Mouse (Mus musculus) ES-E14 (cell line): Measurements from ENCODE around the gene Bicra. TPM values are rescaled to one million over a fixed set of nuclear protein-coding genes. Genes with fewer than 3 reads are reported as not detected.
A peak's percentile ranks its signal among the peaks of the same experiment; 100 is the strongest.

ENCODE experiments used
- DNase-seq: peaks from one replicate; pipeline ENCODE4 v3.0.0-alpha.2; 2013; ENCODE audit warnings: low read depth, low spot score
- H3K27ac ChIP-seq: 2 replicates; pipeline ENCODE4 v1.5.1; 2012; ENCODE audit warnings: low read depth, mild to moderate bottlenecking, low read length, moderate library complexity, mixed read lengths; ENCODE audit not compliant: poor library complexity, insufficient read depth, severe bottlenecking
- H3K36me3 ChIP-seq: 2 replicates; pipeline ENCODE4 v1.6.1; 2012; ENCODE audit warnings: mild to moderate bottlenecking, low read length, moderate library complexity, mixed read lengths; ENCODE audit not compliant: control insufficient read depth, poor library complexity, insufficient read depth, severe bottlenecking
- H3K4me1 ChIP-seq, 2 experiments: fragments of 150-350 bp in 1 of 2; sonication (generic) in 1 of 2; 2 replicates each; pipeline ENCODE4 v1.6.1; 2012; ENCODE audit warnings: low read length in 2 of 2, mild to moderate bottlenecking in 1 of 2, mixed read lengths in 1 of 2; ENCODE audit not compliant: control insufficient read depth in 2 of 2, insufficient read depth in 2 of 2, poor library complexity in 1 of 2
- H3K4me3 ChIP-seq, 2 experiments: fragments of 150-350 bp in 1 of 2; sonication (generic) in 1 of 2; 2 replicates each; pipeline ENCODE4 v1.5.1; 2012; ENCODE audit warnings: low read length in 2 of 2, low read depth in 1 of 2, mild to moderate bottlenecking in 1 of 2, mixed read lengths in 1 of 2; ENCODE audit not compliant: insufficient read depth in 1 of 2, poor library complexity in 1 of 2, severe bottlenecking in 1 of 2
- H3K9ac ChIP-seq: 2 replicates; pipeline ENCODE4 v1.6.1; 2012; ENCODE audit warnings: low read depth, mild to moderate bottlenecking, low read length, mixed read lengths; ENCODE audit not compliant: poor library complexity, insufficient read depth, severe bottlenecking
- H3K9me3 ChIP-seq: fragments of 150-350 bp; sonication (generic); 2 replicates; pipeline ENCODE4 v1.6.1; 2012; ENCODE audit warnings: low read depth, mild to moderate bottlenecking, low read length; ENCODE audit not compliant: control insufficient read depth, insufficient read depth
- CHD2 ChIP-seq: IDR thresholded peaks from 2 replicates; pipeline ENCODE4 v1.6.1; 2014; ENCODE audit warnings: mild to moderate bottlenecking, low read depth, low read length, inconsistent platforms
- HCFC1 ChIP-seq: IDR thresholded peaks from 2 replicates; pipeline ENCODE4 v1.6.1; 2012; ENCODE audit warnings: low read length, inconsistent platforms, borderline replicate concordance; ENCODE audit not compliant: insufficient read depth
- MAFK ChIP-seq: IDR thresholded peaks from 2 replicates; pipeline ENCODE4 v1.6.1; 2014; ENCODE audit warnings: mild to moderate bottlenecking, low read depth, low read length, inconsistent platforms; ENCODE audit not compliant: insufficient read depth
- ZC3H11A ChIP-seq: IDR thresholded peaks from 2 replicates; pipeline ENCODE4 v1.6.1; 2012; ENCODE audit warnings: low read depth, mild to moderate bottlenecking, inconsistent platforms, low read length, borderline replicate concordance
- ZNF384 ChIP-seq: IDR thresholded peaks from 2 replicates; pipeline ENCODE4 v1.6.1; 2012; ENCODE audit warnings: low read depth, low read length, inconsistent platforms
- in situ Hi-C, 2 experiments: fragments of 600-800 bp; cut with MboI; formaldehyde crosslinking; loops; one replicate each; pipeline ENCODE4 v1.15.1; 2025; ENCODE audit warnings: low sequenced_read_pairs in 2 of 2, inconsistent platforms in 1 of 2; ENCODE audit not compliant: unreplicated experiment in 2 of 2
- total RNA-seq: library from RNA; depleted of rRNA; stranded (reverse); fragments of 300-350 nt; gene quantifications from 2 replicates; pipeline ENCODE4 v1.2.3, GENCODE M21; 2012

Bicra gene
- total RNA-seq, 1 experiment = 3.6 TPM

GRCm38 (mm10) chr7:16050600-16050999 lies 2.9 kb upstream of the Bicra start:
- Histone ChIP-seq H3K27ac (no peak overlapping the region), H3K9me3 (no peaks in the 10 kb centered on the region), H3K36me3 (no peaks in the 10 kb centered on the region), H3K4me3 (no peak overlapping the region), H3K4me1 (peaks cover 3 to 5% of the 10 kb centered on the region in 2 experiments; a peak in 2 of 4 replicates), H3K9ac (no peak overlapping the region)
- TF ChIP-seq MAFK (no peak), HCFC1 (no peak), ZNF384 (no peak), CHD2 (no peak), ZC3H11A (no peak)
- in situ Hi-C loops = no loop called here
- no peak for DNase-seq

DNA sequence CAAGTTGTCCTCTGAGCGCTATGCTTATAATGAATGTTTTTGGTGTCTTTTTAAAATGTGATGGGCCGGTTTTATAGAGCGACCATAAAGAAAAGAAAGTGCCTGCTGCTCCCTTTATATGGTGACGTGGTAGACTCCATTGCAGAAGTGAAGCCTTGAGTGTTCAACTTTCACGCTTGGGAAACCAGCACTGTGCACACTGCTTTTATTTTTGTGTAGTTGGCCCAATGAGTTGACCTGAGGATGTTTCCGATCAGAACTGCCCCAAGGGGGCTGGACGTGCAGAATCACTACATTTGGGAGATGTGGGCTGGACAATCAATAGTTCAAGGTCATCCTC lies 1.8 kb upstream of the Bicra start:
- no peaks in the 10 kb centered on the region for H3K9me3 ChIP-seq
- in situ Hi-C loops = no loop called here
- no peak overlapping the region for H3K27ac ChIP-seq
- TF ChIP-seq ZC3H11A = no peak
- DNase-seq = no peak
- peak overlapping the region; percentile 81 to 83; a peak in 2 of 4 replicates for H3K4me3 ChIP-seq
- H3K4me1 ChIP-seq = peaks cover 5 to 11% of the 10 kb centered on the region in 2 experiments; a peak in 3 of 4 replicates
- H3K9ac ChIP-seq = no peak overlapping the region
- H3K36me3 ChIP-seq = no peaks in the 10 kb centered on the region

GRCm38 (mm10) chr7:16048675-16049575 lies 1.2 kb upstream of the Bicra start:
- no peaks in the 10 kb centered on the region for H3K36me3 ChIP-seq
- no peak for DNase-seq
- no peak for TF ChIP-seq HCFC1
- no peak for TF ChIP-seq MAFK
- no peak for TF ChIP-seq CHD2
- TF ChIP-seq ZNF384 = no peak
- TF ChIP-seq ZC3H11A = no peak
- H3K27ac ChIP-seq = no peak overlapping the region
- peak overlapping the region; percentile 81 to 83 for H3K4me3 ChIP-seq
- H3K4me1 ChIP-seq = peaks cover 7 to 13% of the 10 kb centered on the region in 2 experiments; a peak in 3 of 4 replicates
- H3K9me3 ChIP-seq = no peaks in the 10 kb centered on the region
- in situ Hi-C loops = no loop called here
- H3K9ac ChIP-seq = peak overlapping the region; percentile 88

DNA sequence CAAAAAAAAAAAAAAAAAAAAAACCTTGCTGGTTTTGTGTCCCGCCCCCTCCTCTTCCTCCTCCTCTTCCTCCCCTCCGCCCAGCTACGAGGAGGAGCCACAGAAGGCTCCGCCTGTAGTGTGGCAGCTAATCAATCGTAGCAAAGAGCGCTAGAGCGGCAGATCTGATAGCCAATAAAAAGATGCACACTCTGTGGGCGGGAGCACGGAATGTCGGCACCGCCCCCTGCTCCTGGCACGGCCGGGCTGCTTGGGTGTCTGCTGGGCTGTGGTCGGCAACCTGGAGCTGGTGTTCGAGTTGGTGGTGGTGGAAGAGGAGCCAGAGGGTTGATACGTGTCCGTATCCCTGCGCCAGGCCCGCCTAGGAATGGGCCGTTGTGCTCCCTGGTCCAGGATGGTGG lies 443 bp upstream of the Bicra start:
- no peak overlapping the region for H3K27ac ChIP-seq
- in situ Hi-C loops = no loop called here
- no peaks in the 10 kb centered on the region for H3K36me3 ChIP-seq
- peak overlapping the region; percentile 81 to 85 for H3K4me3 ChIP-seq
- no peaks in the 10 kb centered on the region for H3K9me3 ChIP-seq
- no peak for TF ChIP-seq ZC3H11A
- TF ChIP-seq ZNF384 = peak; percentile 98
- TF ChIP-seq CHD2 = peak; percentile 94
- H3K9ac ChIP-seq = peak overlapping the region; percentile 88
- H3K4me1 ChIP-seq = peaks cover 7 to 13% of the 10 kb centered on the region in 2 experiments; a peak in 3 of 4 replicates
- DNase-seq = peak; percentile 95
